Mouse (Mus musculus) forebrain, embryonic 10.5 days (tissue): ENCODE measurements around the gene Lrfn1. TPM values are rescaled to one million over a fixed set of nuclear protein-coding genes. Genes with fewer than 3 reads are reported as not detected.

Source experiments
- DNase-seq: peaks from one replicate; pipeline ENCODE4 v3.0.0-alpha.2; 2017; ENCODE audit warnings: low spot score; ENCODE audit errors: extremely low spot score
- H3K27ac ChIP-seq: fragments of 300-500 bp; sonication (generic); 2 replicates; pipeline ENCODE4 v1.5.1; 2016; ENCODE audit warnings: mild to moderate bottlenecking
- H3K27me3 ChIP-seq: fragments of 300-500 bp; sonication (generic); 2 replicates; pipeline ENCODE4 v1.6.1; 2016; ENCODE audit warnings: mild to moderate bottlenecking; ENCODE audit not compliant: poor library complexity, severe bottlenecking
- H3K36me3 ChIP-seq: fragments of 300-500 bp; sonication (generic); replicated peaks from 2 replicates; pipeline ENCODE4 v1.6.1; 2016; ENCODE audit warnings: mild to moderate bottlenecking, moderate library complexity
- H3K4me1 ChIP-seq: fragments of 300-500 bp; sonication (generic); 2 replicates; pipeline ENCODE4 v1.6.1; 2016
- H3K4me3 ChIP-seq: fragments of 300-500 bp; sonication (generic); 2 replicates; pipeline ENCODE4 v1.5.1; 2016; ENCODE audit warnings: mild to moderate bottlenecking, moderate library complexity
- H3K9me3 ChIP-seq: fragments of 300-500 bp; sonication (generic); 2 replicates; pipeline ENCODE4 v1.6.1; 2016; ENCODE audit warnings: mild to moderate bottlenecking, moderate library complexity
- WGBS: fragments of 180-500 bp; shearing (Covaris S2); methylation state at CpG from one replicate; pipeline ENCODE4 v1.1.7; 2016; 5-methylcytosine and 5-hydroxymethylcytosine counted together
- polyA plus RNA-seq: library from polyadenylated mRNA; unstranded; fragments of >200 nt; fragmentation: Nextera tagmentation; extraction: Ambion mirVana; gene quantifications from 2 replicates; pipeline ENCODE4 v1.2.1, GENCODE M21; 2016

The Lrfn1 gene
- polyA plus RNA-seq: 3.0 and 3.4 TPM in 2 replicates

DNA sequence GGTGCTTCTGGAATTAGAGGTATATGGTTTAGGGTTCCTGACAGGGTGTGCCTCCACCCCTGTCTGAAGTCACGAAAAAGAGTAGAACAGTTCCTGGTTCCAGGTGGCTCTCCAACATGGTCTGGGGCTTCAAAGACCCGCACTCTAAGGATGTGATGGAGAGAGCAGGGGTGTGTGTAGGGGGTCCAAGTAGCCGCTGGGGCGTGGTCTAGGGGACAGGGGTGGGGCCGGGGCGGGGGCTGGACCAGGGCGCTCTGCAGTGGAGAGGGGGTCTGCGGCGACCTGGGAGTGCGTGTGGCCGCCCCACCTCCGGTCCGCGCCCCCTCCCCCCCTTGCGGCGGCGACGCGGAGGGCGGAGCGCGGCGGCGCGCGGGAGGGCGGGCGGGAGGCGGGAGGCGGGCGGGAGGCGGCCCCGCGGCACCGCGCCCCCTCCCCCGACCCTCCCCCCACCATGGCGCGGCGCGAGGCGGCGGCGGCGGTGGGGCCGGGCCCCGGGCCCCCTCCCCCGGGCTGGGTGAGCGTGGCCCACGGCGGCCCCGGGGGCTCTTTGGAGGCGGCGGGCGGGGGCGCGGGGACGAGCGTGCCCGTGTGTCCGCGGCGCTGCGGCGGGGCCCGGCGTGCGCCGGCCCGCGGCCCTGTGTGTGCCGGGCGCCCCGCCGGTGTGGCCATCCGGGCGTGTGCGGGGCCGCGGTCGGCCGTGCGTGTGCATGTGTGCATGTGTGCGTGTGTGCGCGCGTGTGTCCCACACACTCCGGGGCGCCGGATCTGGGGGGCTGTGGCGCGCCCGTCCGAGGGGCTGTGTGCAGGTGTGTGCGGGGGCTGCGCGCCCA is at the start of gene Lrfn1:
TSS of gene Lrfn1 (plus strand) at position 450 of the 830 bp plus-strand sequence.
- peak within 1 kb of the TSS; percentile 96 for H3K4me3 ChIP-seq
- no peaks in the 10 kb centered on the region for H3K9me3 ChIP-seq
- no peaks in the 10 kb centered on the region; the same call in 1 of the 2 replicates for H3K27me3 ChIP-seq
- H3K4me1 ChIP-seq: peaks cover 36% of the 10 kb centered on the region
- peaks cover 28% of the 10 kb centered on the region for H3K36me3 ChIP-seq
- peak; percentile 53 for DNase-seq
- WGBS: under 1% methylated on average over 65 of the region's 97 CpGs
- H3K27ac ChIP-seq: peak within 1 kb of the TSS; percentile 91

DNA sequence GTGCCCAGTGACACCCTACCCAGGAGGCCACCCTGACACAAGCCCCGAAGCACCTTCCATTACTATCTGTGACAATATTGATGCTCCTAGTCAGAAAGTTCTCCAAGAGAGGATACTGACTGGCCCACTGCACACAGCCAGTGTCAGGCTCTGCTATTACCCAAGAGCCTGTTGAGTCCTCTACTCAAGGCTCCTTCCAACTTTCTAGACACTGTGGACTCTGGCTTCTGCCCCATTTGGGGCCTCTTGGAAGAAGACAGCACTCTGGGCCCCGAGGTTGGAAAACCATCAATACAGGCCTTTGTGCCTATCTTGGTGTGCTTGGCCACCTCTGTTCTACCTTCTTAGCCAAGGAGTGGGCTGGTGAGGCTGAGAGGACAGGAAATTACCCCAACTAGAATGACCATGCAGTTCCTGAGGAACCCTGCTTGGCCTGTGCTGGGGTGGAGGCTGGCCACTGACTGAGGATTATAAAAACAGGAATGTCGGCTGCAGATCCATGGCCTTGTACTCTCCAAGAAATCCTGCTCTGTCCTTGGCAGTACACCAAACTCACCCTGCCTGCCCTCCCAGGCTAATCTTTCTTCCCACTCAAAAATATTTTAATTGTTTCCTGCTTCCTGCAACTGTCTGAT is 40.8 kb upstream of the Lrfn1 start:
- DNase-seq: no peak
- WGBS: 89% methylated on average over 3 of the region's 3 CpGs
- Histone ChIP-seq H3K27ac (no peak overlapping the region), H3K9me3 (no peaks in the 10 kb centered on the region), H3K4me1 (no peaks in the 10 kb centered on the region), H3K4me3 (no peak overlapping the region), H3K27me3 (no peaks in the 10 kb centered on the region), H3K36me3 (peaks cover 100% of the 10 kb centered on the region)

DNA sequence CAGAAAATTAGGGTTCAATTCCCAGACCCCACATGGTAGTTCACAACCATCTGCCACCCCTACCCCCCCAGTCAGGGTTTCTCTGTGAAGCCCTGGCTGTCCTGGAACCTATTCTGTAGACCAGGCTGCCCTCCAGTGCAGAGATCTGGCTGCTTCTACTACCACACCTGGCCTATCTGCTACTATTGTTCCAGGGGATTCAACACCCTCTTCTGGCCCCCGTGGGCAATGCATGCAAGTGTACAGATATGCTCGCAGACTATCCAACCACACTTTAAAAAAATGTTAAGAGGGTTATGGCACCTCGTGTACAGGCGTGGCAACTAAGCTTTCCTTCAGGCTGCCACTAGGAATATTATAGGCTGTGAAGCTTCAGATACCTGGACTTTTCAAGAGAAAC is 39.0 kb upstream of the Lrfn1 start:
- 93% methylated on average over 4 of the region's 4 CpGs for WGBS

DNA sequence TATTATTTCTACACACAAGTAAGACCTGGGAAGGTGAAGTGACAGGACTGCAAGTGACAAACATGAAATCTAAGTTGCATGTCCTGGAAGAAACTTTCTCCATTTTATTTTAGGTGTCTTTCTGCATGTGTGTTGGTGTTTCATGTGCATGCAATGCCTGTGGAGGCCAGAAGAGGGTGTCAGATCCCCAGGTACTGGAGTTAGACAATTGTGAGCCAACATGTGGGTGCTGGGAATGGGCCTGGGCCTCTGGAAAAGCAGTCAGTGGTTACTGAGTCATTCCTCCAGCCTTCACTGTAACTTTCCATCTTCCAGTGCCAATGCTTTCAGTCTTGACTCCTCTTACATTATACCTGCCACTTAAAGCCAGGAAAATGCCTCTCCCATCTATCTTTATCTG is 34.4 kb upstream of the Lrfn1 start:
- peaks cover 100% of the 10 kb centered on the region for H3K36me3 ChIP-seq
- no peaks in the 10 kb centered on the region for H3K9me3 ChIP-seq
- H3K4me1 ChIP-seq: no peaks in the 10 kb centered on the region
- H3K27ac ChIP-seq: no peak overlapping the region
- no peak overlapping the region for H3K4me3 ChIP-seq
- H3K27me3 ChIP-seq: no peaks in the 10 kb centered on the region
- DNase-seq: no peak

More for the DNA sequence above, 39.0 kb upstream of the Lrfn1 start:
- Histone ChIP-seq H3K27me3 (no peaks in the 10 kb centered on the region), H3K4me3 (no peak overlapping the region), H3K36me3 (peaks cover 100% of the 10 kb centered on the region), H3K4me1 (no peaks in the 10 kb centered on the region), H3K9me3 (no peaks in the 10 kb centered on the region), H3K27ac (no peak overlapping the region)
- DNase-seq: no peak

DNA sequence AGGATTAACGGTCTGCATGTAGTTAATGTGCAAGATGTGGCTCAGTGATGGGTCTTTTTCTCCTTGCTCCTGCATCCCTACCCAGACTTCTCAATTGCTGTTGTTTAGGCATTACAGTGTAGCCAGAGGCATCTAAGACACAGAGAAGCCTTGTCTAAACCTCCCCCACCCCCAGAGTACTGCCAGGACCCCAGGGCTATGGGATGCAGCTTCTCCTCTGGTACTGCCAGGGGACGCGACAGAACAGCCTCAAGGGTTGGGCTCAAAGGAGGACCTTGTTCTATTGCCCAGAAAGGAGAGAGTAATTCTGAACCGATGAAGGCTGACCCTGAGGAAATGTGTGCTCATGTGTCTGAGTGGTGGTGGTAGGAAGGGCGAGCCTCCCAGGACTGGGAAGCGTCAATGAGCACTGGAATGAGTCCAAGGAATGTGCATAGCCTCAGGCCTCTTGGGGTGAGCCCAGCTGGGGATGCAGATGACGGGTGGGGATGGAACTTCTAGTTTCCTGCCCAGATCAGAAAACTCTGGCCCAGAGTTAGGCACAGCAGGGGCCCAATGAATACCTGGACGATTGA is 33.6 kb upstream of the Lrfn1 start:
- H3K27ac ChIP-seq: no peak overlapping the region
- no peak overlapping the region for H3K4me3 ChIP-seq
- H3K4me1 ChIP-seq: no peaks in the 10 kb centered on the region
- H3K9me3 ChIP-seq: no peaks in the 10 kb centered on the region
- 88% methylated on average over 8 of the region's 8 CpGs for WGBS
- H3K36me3 ChIP-seq: peaks cover 100% of the 10 kb centered on the region
- no peaks in the 10 kb centered on the region for H3K27me3 ChIP-seq
- DNase-seq: no peak

DNA sequence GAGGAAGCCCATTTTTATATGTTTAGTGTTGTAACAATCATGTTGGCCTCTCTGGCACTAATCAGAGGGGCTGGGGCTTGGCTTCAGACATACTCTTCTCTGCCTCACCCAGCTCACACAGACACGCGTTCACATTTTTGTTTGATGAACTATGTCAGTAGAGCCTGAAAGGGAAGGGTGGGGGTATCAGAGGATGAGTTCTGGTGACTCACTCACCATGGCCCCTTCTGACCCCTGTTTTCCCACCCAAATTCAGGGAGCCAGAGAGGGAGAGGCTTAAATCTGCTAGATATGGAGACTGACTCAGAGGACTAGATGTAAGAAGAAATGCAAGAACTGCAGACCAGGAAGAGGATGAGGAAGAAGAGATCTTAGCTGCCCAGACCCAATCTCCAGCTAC is 32.4 kb upstream of the Lrfn1 start:
- Histone ChIP-seq H3K27ac (no peak overlapping the region), H3K4me3 (no peak overlapping the region), H3K27me3 (no peaks in the 10 kb centered on the region), H3K36me3 (peaks cover 100% of the 10 kb centered on the region), H3K4me1 (no peaks in the 10 kb centered on the region), H3K9me3 (no peaks in the 10 kb centered on the region)
- 97% methylated on average over 2 of the region's 2 CpGs for WGBS
- no peak for DNase-seq

DNA sequence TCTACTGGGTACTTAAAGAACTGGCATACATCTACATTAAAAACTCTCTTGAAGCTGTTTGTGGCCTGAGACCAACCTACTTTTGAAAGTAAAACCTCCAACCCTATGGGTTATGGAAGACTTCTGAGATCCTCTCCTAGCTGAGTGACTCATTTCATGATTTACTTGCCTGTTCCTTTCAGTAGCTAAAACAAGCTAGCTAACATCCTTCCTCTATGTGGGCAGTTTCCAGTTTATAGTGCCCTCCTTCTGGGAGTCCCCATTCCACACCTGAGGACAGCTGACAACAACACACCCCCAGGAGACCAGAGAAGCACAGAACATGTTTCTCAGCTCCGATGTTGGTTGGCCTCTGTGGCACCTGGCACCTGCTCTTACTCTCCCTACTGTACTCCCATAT is 28.8 kb upstream of the Lrfn1 start:
- H3K9me3 ChIP-seq: no peaks in the 10 kb centered on the region
- 95% methylated on average over 1 of the region's 1 CpGs for WGBS
- H3K36me3 ChIP-seq: peaks cover 90% of the 10 kb centered on the region
- DNase-seq: no peak
- no peaks in the 10 kb centered on the region for H3K27me3 ChIP-seq
- H3K27ac ChIP-seq: no peak overlapping the region
- no peak overlapping the region for H3K4me3 ChIP-seq
- no peaks in the 10 kb centered on the region for H3K4me1 ChIP-seq

DNA sequence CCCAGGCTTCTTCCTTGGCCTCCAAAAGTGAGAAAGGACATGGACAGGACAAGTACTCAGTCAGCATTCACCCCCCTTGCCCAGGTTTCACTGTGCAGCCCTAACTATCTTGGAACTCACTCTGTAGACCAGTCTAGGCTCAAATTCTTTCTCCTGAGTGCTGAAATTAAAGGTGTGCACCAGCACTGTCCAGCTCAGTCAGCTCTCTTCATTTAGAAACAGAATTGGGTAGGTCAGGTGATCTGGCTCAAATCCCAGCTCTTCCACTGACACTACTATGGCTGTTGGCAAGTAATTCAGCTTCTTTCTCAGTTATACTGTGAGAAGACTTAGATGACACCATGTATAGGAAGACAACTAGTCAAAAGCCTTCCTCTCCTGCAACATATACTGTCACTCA is 24.0 kb upstream of the Lrfn1 start:
- Histone ChIP-seq H3K27ac (no peak overlapping the region), H3K4me3 (no peak overlapping the region), H3K9me3 (no peaks in the 10 kb centered on the region), H3K4me1 (peaks cover 3% of the 10 kb centered on the region; the same call in 1 of the 2 replicates), H3K27me3 (no peaks in the 10 kb centered on the region), H3K36me3 (peaks cover 84% of the 10 kb centered on the region)
- DNase-seq: no peak

DNA sequence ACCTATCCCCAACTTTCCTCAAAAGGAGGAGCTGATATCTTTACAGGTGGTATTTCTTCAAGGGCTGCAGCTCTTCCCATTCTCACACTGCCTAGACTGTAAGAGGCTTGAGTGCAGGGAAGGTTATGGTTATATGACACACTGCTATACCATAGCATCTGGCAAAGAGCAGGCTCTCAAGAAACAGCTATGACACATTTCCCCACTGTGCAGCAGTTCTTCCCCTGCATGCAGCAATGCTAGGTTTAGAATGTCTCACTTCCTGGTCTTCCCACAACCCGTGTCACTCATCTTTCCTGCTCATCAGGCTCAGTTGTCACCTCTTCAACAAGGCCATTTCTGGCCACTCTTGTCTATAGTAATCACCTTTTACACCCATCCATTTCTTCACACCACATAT is 21.3 kb upstream of the Lrfn1 start:
- Histone ChIP-seq H3K36me3 (peaks cover 75% of the 10 kb centered on the region), H3K27me3 (no peaks in the 10 kb centered on the region), H3K9me3 (no peaks in the 10 kb centered on the region), H3K27ac (no peak overlapping the region), H3K4me1 (peaks cover 29% of the 10 kb centered on the region), H3K4me3 (no peak overlapping the region)
- WGBS: 89% methylated on average over 1 of the region's 1 CpGs
- DNase-seq: no peak

DNA sequence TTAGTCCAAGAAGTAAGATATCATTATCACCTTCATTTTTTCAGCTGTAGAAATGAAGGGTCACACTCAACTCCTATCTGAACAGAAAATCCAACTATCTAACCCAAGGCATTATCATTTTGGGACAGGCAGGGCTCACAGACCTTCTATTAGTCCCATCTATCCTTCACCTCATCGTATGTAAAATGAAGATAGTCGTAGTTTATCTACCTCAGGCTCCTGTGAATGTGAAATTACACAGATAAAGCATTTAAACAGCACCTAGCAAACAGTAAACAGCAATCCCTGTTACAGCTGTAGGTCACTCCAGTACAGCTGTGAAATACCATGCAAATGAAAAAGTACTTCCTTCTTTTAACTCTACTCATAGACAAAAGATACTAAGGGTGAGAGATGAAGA is 19.5 kb upstream of the Lrfn1 start:
- no peak for DNase-seq
- Histone ChIP-seq H3K27me3 (no peaks in the 10 kb centered on the region), H3K4me1 (peaks cover 38% of the 10 kb centered on the region), H3K27ac (no peak overlapping the region), H3K4me3 (no peak overlapping the region), H3K9me3 (no peaks in the 10 kb centered on the region), H3K36me3 (peaks cover 63% of the 10 kb centered on the region)
- 95% methylated on average over 2 of the region's 2 CpGs for WGBS

DNA sequence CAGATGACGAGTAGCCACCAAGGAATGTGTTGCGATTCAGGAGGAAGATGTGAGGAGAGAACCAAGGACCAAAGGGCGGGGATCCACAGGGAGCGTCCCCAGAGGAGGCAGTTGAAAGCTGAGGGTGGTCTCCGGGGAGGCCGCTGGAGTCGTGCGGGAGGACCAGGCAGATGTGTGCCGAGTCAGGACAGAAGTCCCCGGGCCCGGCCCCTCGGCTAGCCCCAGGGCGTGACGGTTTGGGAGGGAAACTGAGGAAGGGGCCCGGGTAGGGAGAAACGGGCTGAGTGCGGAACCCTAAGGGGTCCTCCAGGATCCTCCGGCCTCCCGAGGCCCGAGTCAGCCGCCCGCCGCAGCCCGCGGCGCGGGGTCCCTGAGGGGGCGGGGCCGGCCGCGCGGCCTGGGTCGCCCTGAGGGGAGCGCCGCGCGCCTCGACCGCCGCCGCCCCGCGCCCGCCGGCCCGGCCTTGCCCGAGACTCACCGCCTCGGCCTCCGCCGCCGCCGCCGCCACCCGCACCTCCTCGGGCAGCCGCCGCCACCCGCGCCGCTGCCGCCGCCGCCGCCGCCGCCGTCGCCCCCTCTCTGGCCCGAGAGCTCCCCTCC is 16.0 kb upstream of the Lrfn1 start:
- Histone ChIP-seq H3K36me3 (peaks cover 34% of the 10 kb centered on the region), H3K9me3 (no peaks in the 10 kb centered on the region), H3K4me3 (peak overlapping the region; percentile 93), H3K27me3 (no peaks in the 10 kb centered on the region), H3K27ac (peak overlapping the region; percentile 91), H3K4me1 (peaks cover 42% of the 10 kb centered on the region)
- peak; percentile 38 for DNase-seq
- 5% methylated on average over 65 of the region's 70 CpGs for WGBS

DNA sequence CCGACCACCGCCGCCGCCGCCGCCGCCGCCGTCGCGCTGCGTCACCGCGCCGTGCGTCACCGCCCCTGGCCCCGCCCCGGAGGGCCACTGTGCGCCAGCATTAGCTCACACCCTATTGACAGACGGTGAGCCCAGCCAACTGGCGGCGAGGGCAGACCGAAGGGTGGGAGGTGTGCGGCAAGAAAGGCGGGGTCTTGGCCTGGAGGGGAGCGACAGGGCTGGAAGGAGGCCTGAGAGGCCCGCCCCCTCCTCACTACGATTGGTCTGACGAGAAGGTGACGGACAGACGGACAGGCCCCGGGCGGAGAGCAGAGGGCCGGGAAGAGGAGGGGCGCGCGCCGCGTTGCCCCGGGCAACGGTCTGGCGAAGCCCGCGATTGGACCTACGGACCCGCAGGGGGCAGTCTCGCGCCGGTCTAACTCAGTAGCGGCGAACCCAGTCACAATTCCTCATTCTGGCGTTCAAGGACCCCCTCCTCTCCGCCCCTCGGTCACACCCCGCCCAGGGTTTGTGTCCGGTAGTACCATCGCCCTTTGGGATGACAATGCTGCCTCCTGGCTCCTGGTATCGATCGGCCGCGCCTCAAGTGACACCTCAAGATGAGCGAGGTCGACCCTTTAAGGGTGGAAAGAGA is 15.4 kb upstream of the Lrfn1 start:
- peaks cover 28% of the 10 kb centered on the region for H3K36me3 ChIP-seq
- no peaks in the 10 kb centered on the region for H3K27me3 ChIP-seq
- DNase-seq: peak; percentile 99
- H3K4me3 ChIP-seq: peak overlapping the region; percentile 93
- no peaks in the 10 kb centered on the region for H3K9me3 ChIP-seq
- H3K4me1 ChIP-seq: peaks cover 42% of the 10 kb centered on the region
- H3K27ac ChIP-seq: peak overlapping the region; percentile 91
- under 1% methylated on average over 52 of the region's 64 CpGs for WGBS
